9 mouse cellular contexts compared by ENCODE assay signal in genomic region chr2:104847645-104848044, GRCm38 (mm10). TPM values are rescaled to one million over a fixed set of nuclear protein-coding genes. Genes with fewer than 3 reads are reported as not detected.
DNase-seq lines count a peak whose midpoint lies in the region; ATAC-seq and TF ChIP-seq lines count a peak whose summit lies in the region.
"Had no signal": no experiment of that assay in that cellular context is flagged by ENCODE, and none has a peak within 500 bp of the region (broad histone marks: within the 10 kb centered on the region; RNA-seq: fewer than 3 reads in every experiment).

No protein-coding gene starts in this region.

- WGBS in kidney, embryonic 14.5 days, result 50% methylated on average over 2 of the region's 2 CpGs

- no peak overlapping the region for H3K4me2 ChIP-seq in kidney, embryonic 14.5 days (replicated peaks; ENCODE audit: low read depth, low read length)

- no peaks in the 10 kb centered on the region for H3K36me3 ChIP-seq in kidney, embryonic 14.5 days (ENCODE audit: control insufficient read depth, insufficient read depth, low read length)
- peaks cover 8% of the 10 kb centered on the region for H3K36me3 ChIP-seq in C2C12 (ENCODE audit: control insufficient read depth, insufficient read depth)
- H3K36me3 ChIP-seq: embryonic facial prominence, embryonic 15.5 days had no signal

- H3K27ac ChIP-seq in kidney, embryonic 14.5 days (ENCODE audit: low read depth, low read length), result no peak overlapping the region
- H3K27ac ChIP-seq: embryonic facial prominence, embryonic 15.5 days had no signal

- no peak for ATAC-seq in kidney, embryonic 14.5 days (ENCODE audit: low FRiP score, low TSS enrichment)

- H3K9ac ChIP-seq in kidney, embryonic 14.5 days (ENCODE audit: low read depth, low read length), result no peak overlapping the region
- H3K9ac ChIP-seq: embryonic facial prominence, embryonic 15.5 days had no signal

- H3K9me3 ChIP-seq in kidney, embryonic 14.5 days (ENCODE audit: control insufficient read depth, low read length), result no peaks in the 10 kb centered on the region
- H3K9me3 ChIP-seq: embryonic facial prominence, embryonic 15.5 days had no signal

- no peaks in the 10 kb centered on the region for H3K4me1 ChIP-seq in kidney, embryonic 14.5 days (ENCODE audit: control insufficient read depth, insufficient read depth, low read length)

- peaks cover 4% of the 10 kb centered on the region; the same call in 1 of the 2 replicates for H3K27me3 ChIP-seq in kidney, embryonic 14.5 days (ENCODE audit: control insufficient read depth, insufficient read depth, low read length)
- H3K27me3 ChIP-seq in C2C12 (ENCODE audit: control insufficient read depth, insufficient read depth, insufficient read length), result no peaks in the 10 kb centered on the region

- H3K79me2 ChIP-seq in C2C12 (ENCODE audit: control insufficient read depth, insufficient read depth), result peaks cover 28% of the 10 kb centered on the region

- peak; percentile 7 for TF ChIP-seq CTCF in C2C12 (IDR thresholded peaks at IDR 0.05; ENCODE audit: control insufficient read depth, insufficient read depth, insufficient read length)

- no peak overlapping the region for H3K4me3 ChIP-seq in kidney, embryonic 14.5 days (ENCODE audit: low read length)
- no peak overlapping the region for H3K4me3 ChIP-seq in C2C12 (ENCODE audit: insufficient read depth, poor library complexity, severe bottlenecking)

- peak overlapping the region; percentile 7 for H3ac ChIP-seq in C2C12 (ENCODE audit: control insufficient read depth, insufficient read length, low read depth)

- peak; percentile 9 for DNase-seq in kidney, adult 11 months
- DNase-seq in R1 (ENCODE audit: low read depth, low spot score), result peak; percentile 46
- peak; percentile 29 for DNase-seq in kidney, postnatal 14 days
- DNase-seq in thymus, postnatal 25 days, result peak; percentile 40
- no peak for DNase-seq in frontal cortex, postnatal 10 days (ENCODE audit: low spot score in 2 of 2)
- DNase-seq in ovary, postnatal 14 days (ENCODE audit: low spot score), result no peak

- no peaks in the 10 kb centered on the region for H3K79me3 ChIP-seq in C2C12 (ENCODE audit: low read depth)

TF ChIP-seq in C2C12, 6 proteins besides CTCF, POLR2A, EP300 and RAD21:
- TF ChIP-seq USF1 (IDR thresholded peaks at IDR 0.05; ENCODE audit: low read depth), result no peak
- no peak for TF ChIP-seq CEBPB (IDR thresholded peaks at IDR 0.05; ENCODE audit: low read depth)
- TF ChIP-seq MAX (IDR thresholded peaks at IDR 0.05), result no peak
- no peak for TF ChIP-seq MYOD1 (IDR thresholded peaks at IDR 0.05; ENCODE audit: control insufficient read depth, insufficient read length, low read depth)
- no peak for TF ChIP-seq FOSL1 (IDR thresholded peaks at IDR 0.05; ENCODE audit: insufficient read depth, low read length, poor library complexity, severe bottlenecking)
- TF ChIP-seq MYOG (IDR thresholded peaks at IDR 0.05; ENCODE audit: control insufficient read depth, extremely low read depth, insufficient read length), result no peak

RNA-seq across cellular contexts. Expression of gene Prrg4, which starts 2.0 kb away (rescaled TPM):
- 2.1 and 2.9 TPM in 2 replicates for polyA plus RNA-seq in kidney, embryonic 14.5 days (2014; fragmentation: Nextera tagmentation; extraction: Ambion mirVana)
- polyA plus RNA-seq in C2C12 (2012; fragmentation: generic; extraction: Trizol), result 4.6 TPM

RNA-seq across cellular contexts. Expression of gene Ccdc73, which starts 20.0 kb away (rescaled TPM):
- 7.1 and 7.4 TPM in 2 replicates for polyA plus RNA-seq in kidney, embryonic 14.5 days (2014; fragmentation: Nextera tagmentation; extraction: Ambion mirVana)
- 0.21 TPM for polyA plus RNA-seq in C2C12 (2012; fragmentation: generic; extraction: Trizol)

RNA-seq across cellular contexts. Expression of gene Qser1, which starts 31.1 kb away (rescaled TPM):
- 17.0 and 21.6 TPM in 2 replicates for polyA plus RNA-seq in kidney, embryonic 14.5 days (2014; fragmentation: Nextera tagmentation; extraction: Ambion mirVana)
- 5.3 TPM for polyA plus RNA-seq in C2C12 (2012; fragmentation: generic; extraction: Trizol)

Comparison
In these comparisons a context has a peak if more than half of its experiments do, and no peak if none do; other contexts are left out.
1. DNase-seq: peak in kidney, adult 11 months (single experiment), R1 (single experiment), kidney, postnatal 14 days (single experiment) and thymus, postnatal 25 days (single experiment); none in frontal cortex, postnatal 10 days (0 of 2) and ovary, postnatal 14 days (single experiment).